Mouse (Mus musculus) G1E-ER4 (cell line): ENCODE measurements at regions not wholly inside any gene's neighbourhood (a gene's known extent, or its start where the extent isn't known, plus 50 kb on each side); places are given as distances from the start of the nearest gene placed in this dataset.

Experiments used
- GATA1 ChIP-seq: IDR thresholded peaks from one replicate; pipeline ENCODE4 v1.8.0; 2012; ENCODE audit warnings: low read length, inconsistent platforms

DNA sequence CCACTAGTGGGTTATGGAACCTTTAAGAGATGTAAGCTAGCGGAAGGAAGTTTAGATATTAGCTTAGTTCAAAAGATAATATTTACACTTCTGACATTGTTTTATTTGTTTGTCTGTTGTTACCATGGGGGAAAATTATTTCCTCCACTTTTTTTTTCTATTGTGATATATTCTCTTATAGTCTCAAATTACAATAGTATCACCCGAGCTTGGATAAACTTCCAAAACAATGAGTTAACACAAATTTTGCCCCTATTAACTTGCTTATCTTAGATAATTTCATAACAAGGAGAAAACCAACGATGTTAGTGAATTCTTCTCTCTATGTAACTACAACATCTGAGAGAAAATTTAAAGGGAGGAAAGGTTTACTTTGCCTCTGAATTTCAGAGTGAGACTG is 1350.1 kb downstream of the Cdh8 start:
- TF ChIP-seq GATA1, result no peak

DNA sequence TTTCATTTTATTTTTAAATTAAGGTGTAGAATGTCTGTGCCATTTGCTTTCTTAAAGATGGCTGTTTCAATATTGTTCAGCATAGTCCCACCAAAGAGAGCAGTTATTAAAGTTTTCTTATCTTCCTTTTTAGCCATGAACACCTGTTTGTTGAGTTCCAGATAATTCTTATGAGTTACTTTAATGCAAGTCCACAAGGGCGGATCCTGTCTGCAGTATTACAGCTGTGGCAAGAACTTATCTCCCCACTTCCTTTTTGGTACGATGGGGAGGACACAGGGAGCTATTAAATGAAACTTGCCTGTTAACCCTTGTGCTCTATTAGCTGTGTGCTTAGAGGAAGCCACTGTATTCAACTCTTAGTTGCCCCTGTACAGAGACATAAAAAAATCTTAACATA is 1350.9 kb downstream of the Cdh8 start:
- peak; percentile 90 for TF ChIP-seq GATA1

DNA sequence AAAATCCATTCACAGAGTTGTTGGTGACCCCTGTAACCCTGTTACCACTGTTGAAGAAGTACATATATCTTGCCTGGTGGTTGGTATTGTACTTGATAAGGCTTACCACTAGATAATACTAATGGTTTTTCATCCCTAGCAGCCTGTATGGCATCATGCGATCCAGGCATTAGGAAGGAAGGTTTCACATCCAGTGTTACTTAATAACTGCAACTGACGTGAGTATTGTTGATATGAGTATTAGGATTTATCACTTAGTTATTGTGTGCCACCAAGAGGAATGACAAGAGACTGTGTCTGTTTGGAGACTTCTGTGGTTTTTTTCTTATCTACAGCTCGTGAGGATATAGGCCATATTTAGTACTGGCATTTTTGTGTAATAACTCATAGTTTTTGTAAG is 1354.5 kb downstream of the Cdh8 start:
- TF ChIP-seq GATA1, result peak; percentile 33

DNA sequence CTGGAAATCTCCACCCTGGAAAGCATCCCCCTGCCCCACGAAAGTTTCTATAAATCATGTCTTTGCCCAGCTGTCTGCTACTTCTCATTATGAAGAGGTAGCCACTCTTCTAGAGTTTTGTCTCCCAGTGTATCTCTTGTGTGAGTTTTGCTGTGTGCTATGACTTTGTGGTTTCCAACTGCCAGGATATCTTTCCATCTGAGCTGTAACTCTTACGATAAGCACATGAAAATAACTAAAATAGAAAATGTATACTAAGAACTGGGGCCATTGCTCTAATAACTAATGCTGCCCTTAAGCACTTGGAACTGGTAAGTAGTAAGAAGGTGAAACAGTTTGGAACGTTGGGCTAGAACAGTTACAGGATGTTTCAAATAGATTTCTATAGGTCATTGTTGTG is 1362.6 kb downstream of the Cdh8 start:
- no peak for TF ChIP-seq GATA1

DNA sequence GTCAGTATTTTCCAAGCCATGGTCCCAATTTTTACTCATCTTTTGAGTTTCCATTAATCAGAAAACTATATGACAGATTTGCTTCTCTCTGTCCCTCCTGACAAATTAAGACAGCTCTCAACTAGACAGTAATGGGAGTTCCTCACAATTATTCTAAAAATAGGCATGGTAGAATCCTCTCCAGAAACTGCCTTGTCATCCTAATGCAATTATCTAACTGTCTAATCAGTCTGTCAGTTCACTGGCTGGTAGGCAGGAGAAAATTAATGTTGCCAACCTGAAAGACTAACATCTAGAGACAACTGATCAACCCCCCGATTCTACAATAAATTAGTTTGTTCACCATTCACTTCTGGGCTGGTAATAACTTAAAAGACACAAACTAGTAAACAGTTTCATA is 1399.7 kb downstream of the Cdh8 start:
- peak; percentile 67 for TF ChIP-seq GATA1
